Comparison of ENCODE assay signal across 8 mouse cellular contexts in genomic region chr4:99193810-99194582, GRCm38 (mm10). TPM values are rescaled to one million over a fixed set of nuclear protein-coding genes. Genes with fewer than 3 reads are reported as not detected.
A peak's percentile ranks its signal among the peaks of the same experiment; 100 is the strongest.
DNase-seq lines count a peak whose midpoint lies in the region; ATAC-seq and TF ChIP-seq lines count a peak whose summit lies in the region.

Atg4c (plus strand) TSS chr4:99193934.

- peak; percentile 90 for ATAC-seq in Patski
- ATAC-seq in hindbrain, embryonic 11.5 days (ENCODE audit: low FRiP score), result peak; percentile 97
- peak; percentile 98 for ATAC-seq in lung, postnatal 0 days

- peak; percentile 6; the same call in 1 of the 2 replicates for TF ChIP-seq EP300 in lung, postnatal 0 days (IDR thresholded peaks at IDR 0.05)

- peak within 1 kb of the TSS; percentile 68 for H3K4me3 ChIP-seq in hindbrain, embryonic 11.5 days (ENCODE audit: low read depth, low read length)
- H3K4me3 ChIP-seq in lung, postnatal 0 days (ENCODE audit: low read depth, low read length), result peak within 1 kb of the TSS; percentile 75

- WGBS in hindbrain, embryonic 11.5 days, result under 1% methylated on average over 50 of the region's 50 CpGs
- WGBS in lung, postnatal 0 days, result under 1% methylated on average over 47 of the region's 50 CpGs

- no peaks in the 10 kb centered on the region for H3K4me1 ChIP-seq in hindbrain, embryonic 11.5 days (replicated peaks; ENCODE audit: control insufficient read depth, insufficient read depth, low read length)
- H3K4me1 ChIP-seq in lung, postnatal 0 days (ENCODE audit: insufficient read depth, low read depth, low read length), result no peaks in the 10 kb centered on the region

- no peaks in the 10 kb centered on the region for H3K27me3 ChIP-seq in Patski
- H3K27me3 ChIP-seq in hindbrain, embryonic 11.5 days (ENCODE audit: control insufficient read depth, insufficient read depth, low read length), result no peaks in the 10 kb centered on the region
- H3K27me3 ChIP-seq in lung, postnatal 0 days (replicated peaks; ENCODE audit: insufficient read depth, low read length), result no peaks in the 10 kb centered on the region

- CTCF ChIA-PET in Patski (lab: Charles Lee), result no interaction called here

- no peaks in the 10 kb centered on the region for H3K9me3 ChIP-seq in hindbrain, embryonic 11.5 days (ENCODE audit: control insufficient read depth, low read length)
- no peaks in the 10 kb centered on the region for H3K9me3 ChIP-seq in lung, postnatal 0 days (ENCODE audit: low read length)

- H3K9ac ChIP-seq in hindbrain, embryonic 11.5 days (ENCODE audit: low read depth, low read length), result peak within 1 kb of the TSS; percentile 85
- peak within 1 kb of the TSS; percentile 72 for H3K9ac ChIP-seq in lung, postnatal 0 days (replicated peaks; ENCODE audit: low read depth)

- in situ Hi-C loops in Patski (cut with MboI; ENCODE audit: low pct_unique_long_range_greater_than_20kb), result loop anchor here (25.0 kb wide), 1 partner anchor 457 kb away; the partner anchor contains the start of gene L1td1

- peak within 1 kb of the TSS; percentile 90 for H3K27ac ChIP-seq in hindbrain, embryonic 11.5 days (ENCODE audit: low read depth, low read length)
- peak within 1 kb of the TSS; percentile 83 for H3K27ac ChIP-seq in lung, postnatal 0 days (ENCODE audit: low read length)

- DNase-seq in Patski (ENCODE audit: low read depth, low spot score), result peak; percentile 66
- DNase-seq in cerebellum, postnatal 10 days, result peak; percentile 90
- DNase-seq in frontal cortex, postnatal 10 days (ENCODE audit: low spot score in 2 of 2), result peak; percentile 72 to 86
- peak; percentile 92 for DNase-seq in hindbrain, embryonic 11.5 days (ENCODE audit: low spot score)
- peak; percentile 85 to 89 for DNase-seq in layer of hippocampus, postnatal 10 days (ENCODE audit: low spot score in 2 of 2)
- peak; percentile 91 for DNase-seq in lung, postnatal 0 days (ENCODE audit: low spot score)
- peak; percentile 81 for DNase-seq in ovary, postnatal 10 days (ENCODE audit: low spot score)
- DNase-seq in thymus, postnatal 0 days (ENCODE audit: low spot score), result peak; percentile 82

- H3K36me3 ChIP-seq in hindbrain, embryonic 11.5 days (ENCODE audit: control insufficient read depth, insufficient read depth, low read length), result no peaks in the 10 kb centered on the region
- no peaks in the 10 kb centered on the region for H3K36me3 ChIP-seq in lung, postnatal 0 days (ENCODE audit: insufficient read depth, low read length)

- POLR2A ChIA-PET in Patski (lab: Charles Lee), result interaction anchor here (0.6 kb wide), 1 partner anchor 253 kb away, joined by 3 read pairs; no protein-coding TSS in a partner anchor

- H3K4me2 ChIP-seq in hindbrain, embryonic 11.5 days (replicated peaks; ENCODE audit: low read depth, low read length), result peak within 1 kb of the TSS; percentile 54
- H3K4me2 ChIP-seq in lung, postnatal 0 days (replicated peaks; ENCODE audit: low read depth, low read length), result peak within 1 kb of the TSS; percentile 71

- no peak for TF ChIP-seq CTCF in Patski (IDR thresholded peaks at IDR 0.05)
- TF ChIP-seq CTCF in lung, postnatal 0 days (IDR thresholded peaks at IDR 0.05), result peak; percentile 24

RNA-seq across cellular contexts. Expression of gene Atg4c, which starts in this region (rescaled TPM):
- 10.9 TPM for polyA plus RNA-seq in Patski (2021)
- polyA plus RNA-seq in hindbrain, embryonic 11.5 days (2014; fragmentation: Nextera tagmentation; extraction: Ambion mirVana), result 13.7 and 16.8 TPM in 2 replicates
- total RNA-seq in layer of hippocampus, postnatal 10 days (2021), result 10 to 100 TPM; 28.2 to 28.3 TPM
- polyA plus RNA-seq in lung, postnatal 0 days (2015; fragmentation: Nextera tagmentation; extraction: Ambion mirVana), result 8.1 and 8.9 TPM in 2 replicates
- polyA plus RNA-seq in thymus, postnatal 0 days (2015; fragmentation: Nextera tagmentation; extraction: Ambion mirVana), result 3.9 and 4.4 TPM in 2 replicates

Comparison
In these comparisons a context has a peak if more than half of its experiments do, and no peak if none do; other contexts are left out.
1. Peak in every context shown above with its lines: DNase-seq, ATAC-seq, H3K4me3 ChIP-seq and H3K27ac ChIP-seq.